Mouse (Mus musculus): ENCODE measurements around the gene Lpcat1.
A peak's percentile ranks its signal among the peaks of the same experiment; 100 is the strongest.

Gene Lpcat1

GRCm38 (mm10) chr13:73446943-73447342 is 20.1 kb upstream of the Lpcat1 start:
- DNase-seq (ENCODE audit: low read depth), result peak; percentile 63

GRCm38 (mm10) chr13:73447478-73447877 is 19.5 kb upstream of the Lpcat1 start:
- no peak for DNase-seq (ENCODE audit: low read depth)

- DNase-seq (ENCODE audit: low read depth), result no peak
These were observed 18.8 kb upstream of the Lpcat1 start for GRCm38 (mm10) chr13:73448201-73448600.

- DNase-seq (ENCODE audit: low read depth), result no peak
These were observed 18.3 kb upstream of the Lpcat1 start for GRCm38 (mm10) chr13:73448723-73449122.

- DNase-seq (ENCODE audit: low read depth), result no peak
These were observed 13.3 kb upstream of the Lpcat1 start for GRCm38 (mm10) chr13:73453503-73454217.

- no peak for DNase-seq (ENCODE audit: low read depth)
These were observed 11.7 kb upstream of the Lpcat1 start for GRCm38 (mm10) chr13:73455328-73455727.

DNA sequence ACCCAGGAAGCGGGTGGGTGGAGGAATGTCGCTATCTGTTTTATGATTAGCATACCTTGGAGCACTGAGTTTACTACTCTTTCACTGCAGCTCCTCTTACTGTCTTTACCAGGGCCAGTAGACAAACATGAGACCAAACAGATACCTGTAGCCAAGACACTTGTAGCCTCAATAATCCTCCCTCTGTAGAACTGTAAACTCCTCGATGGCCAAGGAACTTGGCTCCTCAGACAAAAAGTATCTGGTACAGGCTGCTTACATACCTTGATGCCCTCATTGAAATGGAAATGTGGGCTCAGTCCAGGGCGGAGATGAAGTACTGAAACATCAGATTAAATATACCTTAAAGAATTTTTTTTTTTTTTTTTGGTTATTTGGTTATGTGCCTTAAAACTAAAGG is 9.7 kb upstream of the Lpcat1 start:
- DNase-seq (ENCODE audit: low read depth), result no peak

DNA sequence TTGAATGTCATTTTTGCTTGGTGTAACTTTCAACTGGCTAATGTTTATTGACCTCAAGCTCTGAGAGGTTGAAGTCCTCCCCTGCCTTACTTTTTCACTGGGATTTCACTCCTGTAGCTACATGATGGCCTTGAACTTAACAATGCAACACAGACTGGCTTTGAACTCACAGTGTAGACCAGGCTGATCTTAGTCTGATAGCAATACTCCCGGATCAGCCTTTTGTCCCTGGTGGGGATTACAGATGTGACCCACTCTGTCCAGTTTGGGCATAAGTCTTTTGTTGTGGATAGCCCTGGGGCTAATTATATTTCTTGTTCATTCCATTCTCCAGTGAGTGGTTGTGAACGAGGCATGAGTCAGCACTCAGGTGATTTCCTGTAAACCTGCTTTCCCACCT is 9.3 kb upstream of the Lpcat1 start:
- DNase-seq (ENCODE audit: low read depth), result no peak

DNA sequence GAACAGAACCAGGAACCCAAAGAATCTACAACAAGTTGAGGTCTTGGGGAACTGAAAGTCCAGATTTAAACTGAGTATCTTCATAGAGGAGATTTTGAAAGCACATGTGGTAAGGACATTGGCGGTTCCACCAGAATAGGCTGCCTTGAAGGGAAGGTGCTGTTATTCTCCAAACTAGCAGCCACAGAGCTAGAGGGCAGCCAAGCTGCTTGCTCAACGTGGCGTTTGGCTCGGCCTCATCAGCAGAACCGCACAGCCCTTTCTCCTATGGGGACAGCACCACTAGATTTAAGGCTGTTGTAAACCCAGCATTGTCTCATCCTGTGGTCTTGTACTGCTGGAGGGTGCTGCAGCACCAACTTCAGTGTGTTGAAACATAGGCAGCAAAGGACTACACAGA is 8.3 kb upstream of the Lpcat1 start:
- peak; percentile 3 for DNase-seq (ENCODE audit: low read depth)

GRCm38 (mm10) chr13:73459189-73459850 is 7.7 kb upstream of the Lpcat1 start:
- no peak for DNase-seq (ENCODE audit: low read depth)

- DNase-seq (ENCODE audit: low read depth), result no peak
These were observed 5.4 kb upstream of the Lpcat1 start for GRCm38 (mm10) chr13:73461551-73461950.

DNA sequence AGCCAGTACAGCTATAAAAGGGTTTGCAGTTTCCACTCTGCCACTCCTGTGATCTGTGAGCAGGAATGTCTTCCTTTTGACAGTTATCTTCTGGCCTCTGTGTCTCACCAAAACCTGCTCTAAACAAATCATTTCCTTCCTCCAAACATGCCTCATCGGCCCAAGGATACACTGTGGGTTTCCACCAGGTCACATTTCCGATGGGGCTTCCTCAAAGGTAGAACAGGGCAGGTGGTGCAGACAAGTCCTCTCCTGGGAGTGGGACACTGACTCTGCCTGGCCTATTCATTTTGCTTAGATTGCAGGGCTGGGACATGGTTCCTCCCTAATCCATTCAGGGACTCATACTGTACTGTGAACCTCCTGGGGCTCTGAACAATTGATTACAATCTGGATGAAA is 1.8 kb upstream of the Lpcat1 start:
- no peak for DNase-seq (ENCODE audit: low read depth)

DNA sequence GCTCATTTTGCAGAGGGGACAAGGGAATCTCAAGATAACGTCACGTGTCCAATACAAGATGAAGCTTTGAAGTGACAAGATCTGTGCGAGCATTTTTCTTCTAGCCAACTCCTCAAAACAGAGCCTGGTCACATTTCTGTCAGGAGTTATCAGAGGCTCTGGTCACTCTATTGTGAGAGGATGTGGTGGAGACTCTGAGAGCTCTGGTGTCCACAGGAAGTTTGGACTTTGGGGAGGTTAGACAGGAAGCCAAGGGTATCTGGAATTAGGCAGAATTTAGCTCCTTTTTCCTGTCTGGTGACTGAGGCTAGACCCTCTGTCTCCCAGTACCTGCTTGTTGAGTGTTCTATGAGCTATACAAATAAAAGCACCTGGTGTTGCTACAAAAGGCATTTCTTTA is 586 bp upstream of the Lpcat1 start:
- no peak for DNase-seq (ENCODE audit: low read depth)

GRCm38 (mm10) chr13:73467421-73468237 is 632 bp downstream of the Lpcat1 start:
- DNase-seq (ENCODE audit: low read depth), result peak; percentile 45

- no peak for DNase-seq (ENCODE audit: low read depth)
These were observed 1.8 kb downstream of the Lpcat1 start for GRCm38 (mm10) chr13:73468834-73469233.

GRCm38 (mm10) chr13:73469257-73469967 is 2.4 kb downstream of the Lpcat1 start:
- no peak for DNase-seq (ENCODE audit: low read depth)

DNA sequence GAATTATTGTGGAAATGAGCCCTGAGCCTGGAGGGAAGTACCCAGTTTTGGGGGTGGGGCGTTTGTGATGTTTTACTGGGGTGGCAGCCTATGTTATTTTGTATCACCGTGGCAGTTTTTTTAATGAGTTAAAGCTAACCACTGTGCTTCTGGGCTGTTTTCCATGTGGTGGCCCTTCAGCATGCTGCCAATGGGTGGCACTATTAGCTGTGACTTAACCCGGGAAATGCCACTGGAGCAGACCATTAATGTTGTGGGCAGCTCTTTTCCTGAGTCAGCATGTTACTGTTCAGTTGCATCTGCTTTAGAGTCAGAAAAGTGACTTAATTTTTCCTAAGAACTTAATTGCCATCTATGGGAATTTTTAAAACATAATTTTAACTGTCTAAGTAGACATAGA is 5.5 kb downstream of the Lpcat1 start:
- DNase-seq (ENCODE audit: low read depth), result no peak

DNA sequence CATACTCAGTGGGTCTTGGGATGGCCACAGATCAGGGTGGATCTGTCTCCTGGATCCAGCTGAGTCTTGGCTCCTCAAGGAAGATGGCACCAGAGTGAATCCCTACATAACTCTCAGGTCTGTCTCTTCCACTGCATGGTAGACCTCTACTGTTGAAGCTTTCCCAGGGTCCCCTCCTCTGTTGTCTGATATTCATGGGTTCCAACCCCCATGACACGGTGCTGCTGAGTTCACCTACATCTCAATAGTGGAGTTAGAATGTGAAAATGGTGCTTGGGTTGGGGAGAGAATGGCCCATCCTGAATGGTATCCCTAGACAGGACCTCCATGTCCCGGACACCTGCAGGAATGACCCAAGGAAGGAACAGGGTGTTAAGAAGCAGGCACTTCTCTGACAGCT is 6.7 kb downstream of the Lpcat1 start:
- DNase-seq (ENCODE audit: low read depth), result no peak

DNA sequence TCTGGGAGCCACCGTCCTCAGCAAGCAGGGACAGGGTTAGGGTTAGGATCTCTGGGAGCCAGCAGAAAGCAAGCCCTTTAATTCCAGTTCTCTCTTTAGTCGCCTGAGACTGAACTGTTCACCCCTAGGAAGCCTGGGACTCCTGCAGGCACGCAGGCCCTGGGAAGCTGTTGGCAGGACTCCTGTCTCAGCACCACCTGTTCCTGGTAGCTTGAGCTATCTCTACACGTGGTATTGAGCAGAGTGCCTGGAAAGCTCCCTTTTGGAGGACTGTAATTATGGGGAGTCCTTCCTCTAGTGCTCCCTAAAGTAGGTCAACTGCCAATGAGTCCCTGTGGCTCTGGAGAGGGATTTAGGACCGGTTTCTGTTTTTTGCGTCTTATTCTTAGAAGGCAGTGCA is 7.2 kb downstream of the Lpcat1 start:
- no peak for DNase-seq (ENCODE audit: low read depth)

DNA sequence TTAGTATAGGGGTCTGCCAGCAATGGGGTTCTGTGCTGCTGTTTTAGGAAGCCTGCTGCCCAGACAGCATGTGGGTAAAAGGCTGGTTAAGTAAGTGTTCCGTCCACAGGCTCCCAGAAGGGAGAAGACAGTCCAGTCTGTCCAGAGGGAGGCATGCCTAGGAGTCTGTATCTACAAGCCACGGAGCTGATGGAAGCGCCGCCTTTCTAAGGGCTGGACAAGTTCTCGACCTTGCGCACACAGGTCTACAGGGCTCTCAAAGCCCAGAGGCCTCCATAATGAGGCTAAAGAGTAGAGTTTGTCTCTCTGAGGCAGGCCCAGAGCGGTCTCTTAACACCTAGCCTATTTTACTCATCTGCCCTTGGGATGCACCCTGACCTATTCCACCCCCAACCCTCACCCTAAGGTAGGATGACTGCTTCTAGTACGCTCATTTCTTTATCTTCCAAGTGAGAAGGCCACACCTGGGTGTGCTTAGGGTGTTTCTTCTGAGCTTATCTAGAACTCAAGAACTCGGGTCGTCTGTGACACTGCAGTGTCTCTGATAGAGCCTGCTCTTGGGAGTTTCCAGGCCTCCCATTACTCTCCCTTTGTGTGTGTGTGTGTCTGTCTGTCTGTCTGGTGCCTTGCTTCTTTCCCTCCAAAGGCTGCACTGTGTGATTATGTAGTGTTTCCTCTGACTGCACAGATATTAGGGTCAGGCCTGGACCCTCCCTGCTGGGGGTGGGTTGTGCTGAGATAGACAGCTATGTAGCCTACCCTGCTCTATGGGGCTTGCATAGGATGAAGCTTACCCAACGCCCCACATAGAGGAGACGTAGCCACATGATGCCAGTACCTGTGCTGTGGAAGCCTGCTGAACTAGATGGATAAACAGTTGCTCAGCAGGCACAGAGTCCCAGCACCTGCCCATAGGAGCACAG is 8.3 kb downstream of the Lpcat1 start:
- DNase-seq (ENCODE audit: low read depth), result no peak

DNA sequence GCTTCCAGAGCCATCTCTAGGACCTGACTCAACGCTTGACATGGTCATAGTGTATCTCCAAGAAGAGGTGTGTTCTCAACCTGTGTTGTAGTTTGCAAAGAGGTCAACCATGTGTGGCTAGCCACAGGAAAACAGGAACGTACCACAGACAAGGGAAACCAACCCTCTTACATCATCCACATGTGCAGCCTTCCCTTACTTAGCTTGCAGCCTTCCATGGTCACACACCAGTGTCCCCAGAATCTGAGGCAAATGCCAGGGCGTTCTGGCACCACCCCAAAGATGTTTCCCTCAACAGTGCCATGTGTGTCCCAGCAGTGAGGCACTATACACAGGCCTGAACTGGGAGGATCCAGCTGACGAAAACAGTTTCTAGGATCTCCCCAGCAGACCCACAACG is 9.3 kb downstream of the Lpcat1 start:
- DNase-seq (ENCODE audit: low read depth), result no peak

Measured in NIH3T3 (cell line).